Mouse (Mus musculus): Measurements from ENCODE around the gene Vmn1r128.
"Not testable (repeated sequence)": the region's sequence is repeated elsewhere in the genome, so short reads cannot be mapped to it uniquely, and the experiment has no call there.

Gene Vmn1r128

DNA sequence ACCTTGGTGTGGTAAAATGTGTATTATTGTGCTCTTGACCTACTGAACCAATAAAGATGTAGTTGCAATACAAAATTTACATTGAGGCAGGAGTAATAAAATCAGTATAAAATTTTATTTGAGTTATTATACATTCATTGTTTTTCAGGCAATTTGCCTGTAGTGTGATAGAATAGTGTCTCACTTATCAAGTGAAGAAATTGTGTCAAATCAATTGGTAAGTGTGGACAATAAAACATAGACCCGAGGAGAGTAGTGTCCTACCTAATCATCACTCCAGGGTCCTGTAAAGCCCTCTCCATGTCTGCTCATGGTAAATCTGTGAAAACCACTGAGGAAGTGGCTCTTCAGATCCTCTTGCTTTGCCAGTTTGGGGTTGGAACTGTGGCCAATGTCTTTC lies at the start of gene Vmn1r128:
Gene Vmn1r128, plus strand, starts transcription at position 301 of the 400 bp plus-strand sequence.
- DNase-seq (ENCODE audit: low spot score) = not testable (repeated sequence)

DNA sequence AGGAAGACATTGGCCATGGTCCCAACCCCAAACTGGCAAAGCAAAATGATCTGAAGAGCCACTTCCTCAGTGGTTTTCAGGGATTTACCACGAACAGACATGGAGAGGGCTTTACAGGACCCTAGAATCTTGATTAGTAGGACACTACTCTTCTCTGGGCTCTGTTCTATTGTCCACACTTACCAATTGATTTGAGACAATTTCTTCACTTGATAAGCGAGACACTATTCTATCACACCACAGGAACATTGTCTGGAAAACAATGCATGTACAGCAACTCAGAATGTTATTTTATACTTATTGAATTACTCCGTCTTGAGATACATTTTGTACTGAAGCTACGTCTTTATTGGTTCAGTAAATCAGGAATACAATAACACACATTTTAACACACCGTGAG lies 47.8 kb upstream of the Vmn1r128 start, which contains the start of gene Vmn1r126:
Gene Vmn1r126, minus strand, starts transcription at position 101 of the 400 bp plus-strand sequence.
- not testable (repeated sequence) for DNase-seq (ENCODE audit: low spot score)

DNA sequence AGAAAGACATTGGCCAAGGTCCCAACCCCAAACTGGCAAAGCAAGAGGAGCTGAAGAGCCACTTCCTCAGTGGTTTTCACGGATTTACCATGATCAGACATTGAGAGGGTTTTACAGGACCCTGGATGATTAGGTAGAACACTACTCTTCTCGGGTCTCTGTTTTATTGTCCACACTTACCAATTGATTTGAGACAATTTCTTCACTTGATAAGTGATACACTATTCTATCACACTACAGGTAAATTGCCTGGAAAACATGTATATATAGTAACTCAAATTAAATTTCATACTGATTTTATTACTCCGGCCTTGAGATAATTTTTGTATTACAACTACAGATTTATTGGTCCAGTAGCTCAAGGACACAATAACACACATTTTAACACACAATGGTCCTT lies 29.4 kb upstream of the Vmn1r128 start, which contains the start of gene Vmn1r127:
Gene Vmn1r127, minus strand, starts transcription at position 101 of the 400 bp plus-strand sequence.
- not testable (repeated sequence) for DNase-seq (ENCODE audit: low spot score)

DNA sequence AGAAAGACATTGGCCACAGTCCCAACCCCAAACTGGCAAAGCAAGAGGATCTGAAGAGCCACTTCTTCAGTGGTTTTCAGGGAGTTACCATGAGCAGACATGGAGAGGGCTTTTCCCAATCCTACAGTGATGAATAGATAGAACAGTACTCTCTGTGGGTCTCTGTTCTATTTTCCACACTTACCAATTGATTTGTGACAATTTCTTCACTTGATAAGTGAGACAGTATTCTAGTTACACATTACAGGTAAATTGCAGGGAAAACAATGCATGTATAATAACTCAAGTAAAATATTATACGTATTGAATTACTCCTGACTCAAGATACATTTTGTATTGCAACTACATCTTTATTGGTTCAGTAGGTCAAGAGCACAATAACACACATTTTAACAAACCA lies 12.0 kb downstream of the Vmn1r128 start, which contains the start of gene Vmn1r129:
Gene Vmn1r129, minus strand, starts transcription at position 101 of the 400 bp plus-strand sequence.
- DNase-seq (ENCODE audit: low spot score) = not testable (repeated sequence)
